Mouse (Mus musculus) forebrain, embryonic 11.5 days (tissue): ENCODE measurements around the gene Pwp2. TPM values are rescaled to one million over a fixed set of nuclear protein-coding genes. Genes with fewer than 3 reads are reported as not detected.

Source experiments
- ATAC-seq: fragments of 200-750 bp; cut with Nextera tagmentation; replicated peaks from 2 replicates; pipeline ENCODE4 v1.8.0; 2017; ENCODE audit warnings: moderate TSS enrichment; ENCODE audit not compliant: low FRiP score
- DNase-seq: peaks from one replicate; pipeline ENCODE4 v3.0.0-alpha.2; 2017; ENCODE audit warnings: low spot score
- H3K27ac ChIP-seq: fragments of 300-500 bp; sonication (generic); 2 replicates; pipeline ENCODE4 v1.5.1; 2014; ENCODE audit warnings: low read depth, low read length
- H3K27me3 ChIP-seq: fragments of 300-500 bp; sonication (generic); 2 replicates; pipeline ENCODE4 v1.6.1; 2014; ENCODE audit warnings: mild to moderate bottlenecking, low read length, mixed read lengths; ENCODE audit not compliant: control insufficient read depth, insufficient read depth
- H3K36me3 ChIP-seq: fragments of 300-500 bp; sonication (generic); 2 replicates; pipeline ENCODE4 v1.6.1; 2014; ENCODE audit warnings: mild to moderate bottlenecking, low read length, moderate library complexity, mixed read lengths; ENCODE audit not compliant: control insufficient read depth, insufficient read depth
- H3K4me1 ChIP-seq: fragments of 300-500 bp; sonication (generic); replicated peaks from 2 replicates; pipeline ENCODE4 v1.6.1; 2014; ENCODE audit warnings: low read length, mixed read lengths; ENCODE audit not compliant: control insufficient read depth, insufficient read depth
- H3K4me2 ChIP-seq: fragments of 300-500 bp; sonication (generic); 2 replicates; pipeline ENCODE4 v1.6.1; 2014; ENCODE audit warnings: low read depth, mild to moderate bottlenecking, low read length, moderate library complexity, mixed read lengths; ENCODE audit not compliant: severe bottlenecking
- H3K4me3 ChIP-seq: fragments of 300-500 bp; sonication (generic); 2 replicates; pipeline ENCODE4 v1.5.1; 2014; ENCODE audit warnings: low read depth, low read length
- H3K9ac ChIP-seq: fragments of 300-500 bp; sonication (generic); 2 replicates; pipeline ENCODE4 v1.6.1; 2014; ENCODE audit warnings: low read length
- H3K9me3 ChIP-seq: fragments of 300-500 bp; sonication (generic); 2 replicates; pipeline ENCODE4 v1.6.1; 2016; ENCODE audit warnings: low read length, mixed read lengths; ENCODE audit not compliant: control insufficient read depth
- WGBS: fragments of 180-500 bp; shearing (Covaris S2); extraction: QIAGEN DNeasy Blood & Tissue Kit; methylation state at CpG from one replicate; pipeline ENCODE4 v1.1.7; 2014; 5-methylcytosine and 5-hydroxymethylcytosine counted together
- polyA plus RNA-seq: library from polyadenylated mRNA; unstranded; fragments of >200 nt; fragmentation: Nextera tagmentation; extraction: Ambion mirVana; gene quantifications from 2 replicates; pipeline ENCODE4 v1.2.1, GENCODE M21; 2014

Pwp2 gene
- polyA plus RNA-seq, 1 experiment from 2014 or later: 23.7 TPM

DNA sequence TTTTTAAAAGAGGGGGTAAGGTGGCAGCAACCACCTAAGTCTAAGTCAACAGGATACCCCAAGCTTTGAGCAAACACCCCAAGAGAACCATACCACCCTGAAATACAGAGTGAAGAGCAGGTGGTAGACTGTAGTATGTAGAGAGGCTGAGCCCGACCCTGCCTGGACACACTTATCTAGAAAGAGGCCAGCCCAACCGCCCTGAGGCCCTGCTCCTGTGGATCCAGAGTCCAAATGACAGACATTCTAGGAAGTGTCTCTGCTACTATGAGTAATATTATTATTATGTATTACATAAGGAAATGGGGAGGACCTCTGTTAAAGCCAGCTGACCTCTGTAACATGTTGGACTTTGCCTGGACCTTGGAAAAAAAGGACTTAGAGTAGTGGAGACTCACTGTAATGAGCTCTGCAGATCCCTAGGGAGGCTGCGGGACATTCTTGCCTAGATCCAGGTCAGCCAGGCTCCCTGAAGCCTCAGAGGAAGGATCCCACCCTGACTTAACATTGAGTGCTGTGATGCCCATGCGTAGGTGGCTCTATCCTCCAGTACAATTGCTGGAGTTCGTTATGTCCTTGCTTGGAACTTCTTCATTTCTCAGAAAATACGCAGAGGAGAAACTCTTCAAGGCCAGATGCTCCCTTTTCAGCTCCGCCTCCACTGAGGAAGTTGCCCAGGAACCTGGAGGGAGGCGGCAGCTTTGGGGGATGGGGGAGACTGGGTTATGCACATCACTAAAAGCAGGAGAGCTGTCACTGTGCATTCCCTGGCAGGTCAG is 41.0 kb downstream of the Pwp2 start:
- no peak overlapping the region for H3K27ac ChIP-seq
- 61% methylated on average over 8 of the region's 8 CpGs for WGBS
- no peak for ATAC-seq

DNA sequence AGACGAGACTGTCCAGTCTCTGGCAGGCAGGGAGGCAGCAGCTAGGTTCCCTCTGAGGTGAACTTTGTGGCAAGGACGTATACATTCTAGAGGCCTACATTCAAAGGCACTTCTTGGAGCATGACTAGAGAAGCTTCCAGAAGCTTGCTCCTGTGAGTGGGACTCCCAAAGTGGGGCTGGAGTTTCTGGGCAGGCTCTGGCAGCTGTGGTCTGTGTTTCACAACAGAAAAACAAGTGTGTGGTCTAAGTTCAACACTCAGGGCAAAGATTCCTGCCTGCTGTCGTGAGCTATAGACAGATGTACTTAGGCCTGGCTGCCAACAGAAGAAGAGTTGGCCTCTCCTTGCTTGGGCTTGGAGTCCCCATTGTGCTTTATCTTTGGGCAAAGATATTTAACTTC is 44.1 kb downstream of the Pwp2 start:
- 86% methylated on average over 3 of the region's 3 CpGs for WGBS
- peak; percentile 30 for DNase-seq
- H3K27me3 ChIP-seq: no peaks in the 10 kb centered on the region
- no peak overlapping the region for H3K27ac ChIP-seq
- no peak for ATAC-seq
- H3K4me2 ChIP-seq: no peak overlapping the region
- no peaks in the 10 kb centered on the region for H3K4me1 ChIP-seq
- no peak overlapping the region for H3K4me3 ChIP-seq
- no peaks in the 10 kb centered on the region for H3K9me3 ChIP-seq
- no peaks in the 10 kb centered on the region for H3K36me3 ChIP-seq
- no peak overlapping the region for H3K9ac ChIP-seq

More for the DNA sequence above, 41.0 kb downstream of the Pwp2 start:
- Histone ChIP-seq H3K9ac (no peak overlapping the region), H3K4me2 (no peak overlapping the region), H3K4me1 (no peaks in the 10 kb centered on the region), H3K9me3 (no peaks in the 10 kb centered on the region), H3K36me3 (no peaks in the 10 kb centered on the region), H3K4me3 (no peak overlapping the region), H3K27me3 (no peaks in the 10 kb centered on the region)
- no peak for DNase-seq

DNA sequence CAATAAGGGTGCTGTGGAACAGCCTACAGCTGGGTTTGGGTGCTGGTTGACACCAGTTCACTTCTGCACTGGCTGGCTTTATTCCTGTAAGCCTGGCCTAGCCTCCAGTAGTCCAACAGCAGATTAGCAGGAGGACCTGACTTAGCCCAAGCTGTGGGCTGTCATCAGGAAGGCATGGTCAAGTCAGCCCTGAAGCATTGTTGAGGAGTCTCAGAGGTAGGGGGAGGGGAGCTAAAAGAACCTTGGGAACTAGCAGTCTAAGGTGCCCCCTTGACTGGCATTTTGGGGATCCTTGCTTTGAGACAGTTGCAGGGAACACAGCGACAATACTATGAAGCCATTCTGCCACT is 44.7 kb downstream of the Pwp2 start:
- Histone ChIP-seq H3K4me2 (no peak overlapping the region), H3K27ac (no peak overlapping the region), H3K4me1 (0 out of 2 replicates have a peak, but pooled peaks cover 1% of the 10 kb centered on the region), H3K9ac (no peak overlapping the region), H3K27me3 (no peaks in the 10 kb centered on the region), H3K36me3 (no peaks in the 10 kb centered on the region), H3K4me3 (no peak overlapping the region), H3K9me3 (no peaks in the 10 kb centered on the region)
- 94% methylated on average over 1 of the region's 1 CpGs for WGBS
- DNase-seq (peak; percentile 31), ATAC-seq (no peak)

DNA sequence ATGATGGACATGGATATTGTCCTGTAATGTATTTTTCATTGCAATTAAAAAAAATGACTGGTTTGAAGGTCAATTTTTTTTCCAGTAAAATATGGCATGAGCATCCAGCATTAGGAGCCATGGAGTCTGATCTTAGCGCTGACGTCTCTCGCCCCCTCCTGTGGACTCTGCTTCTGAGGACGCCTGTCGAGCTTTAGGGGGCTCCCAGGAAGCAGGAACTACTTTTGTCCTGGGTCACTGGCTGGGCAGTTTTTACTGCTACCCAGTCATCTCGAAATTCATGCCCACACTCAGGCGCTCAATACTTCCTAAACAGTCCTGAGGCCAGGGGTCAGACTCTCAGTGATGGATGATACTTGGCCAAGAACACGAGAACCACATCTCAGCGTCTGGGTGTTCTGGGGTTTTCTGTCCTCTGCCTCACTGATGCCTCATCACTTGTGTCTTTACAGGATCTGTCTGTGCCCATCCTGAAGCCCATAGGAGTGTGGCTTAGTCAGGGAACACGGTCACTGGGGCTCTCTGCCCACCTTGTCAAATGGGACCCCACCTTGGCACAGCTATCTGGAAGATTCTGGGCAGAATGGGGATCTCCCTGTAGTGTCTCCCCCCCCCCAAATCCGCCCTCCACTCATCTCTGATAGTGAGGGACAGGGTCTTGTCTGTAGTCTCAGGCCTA is 45.2 kb downstream of the Pwp2 start:
- no peaks in the 10 kb centered on the region for H3K36me3 ChIP-seq
- ATAC-seq: no peak
- no peak overlapping the region for H3K9ac ChIP-seq
- H3K4me3 ChIP-seq: no peak overlapping the region
- H3K4me1 ChIP-seq: peaks cover 1% of the 10 kb centered on the region; the same call in 1 of the 2 replicates
- no peaks in the 10 kb centered on the region for H3K27me3 ChIP-seq
- WGBS: 84% methylated on average over 11 of the region's 11 CpGs
- H3K27ac ChIP-seq: no peak overlapping the region
- no peaks in the 10 kb centered on the region for H3K9me3 ChIP-seq
- peak; percentile 25 for DNase-seq
- no peak overlapping the region for H3K4me2 ChIP-seq

DNA sequence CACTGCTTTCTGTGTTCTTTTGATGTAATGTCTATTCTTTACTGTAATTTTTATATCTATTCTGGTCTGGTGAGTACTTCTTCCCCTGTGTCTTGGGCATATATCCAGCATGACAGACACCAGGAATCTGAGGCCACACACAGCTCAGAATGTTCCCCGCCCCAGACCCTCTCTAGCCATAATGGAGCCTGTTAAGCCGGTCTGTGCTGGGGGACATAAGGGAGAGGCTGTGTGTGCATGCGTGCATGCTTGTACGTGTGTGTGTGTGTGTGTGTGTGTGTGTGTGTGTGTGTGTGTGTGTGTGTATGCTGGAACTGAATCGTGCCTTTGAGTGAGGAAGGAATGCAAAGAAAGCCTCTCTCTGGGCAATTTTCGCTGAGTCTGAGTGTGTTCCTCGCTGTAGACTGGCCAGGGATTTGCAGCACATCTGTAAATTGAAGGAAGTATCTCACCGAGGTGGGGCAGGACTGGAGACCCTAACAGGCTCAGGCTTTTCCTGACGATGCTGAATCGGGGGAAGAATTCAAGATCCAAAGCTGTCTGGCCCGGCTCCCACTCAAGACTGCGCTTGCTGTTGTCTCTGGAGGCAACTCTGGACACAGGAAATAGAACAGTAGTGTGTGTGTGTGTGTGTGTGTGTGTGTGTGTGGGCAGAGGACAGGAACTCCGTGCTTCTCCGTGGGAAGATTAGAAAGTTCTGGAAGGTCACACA is 46.0 kb downstream of the Pwp2 start:
- H3K4me1 ChIP-seq: peaks cover 1% of the 10 kb centered on the region; the same call in 1 of the 2 replicates
- no peak overlapping the region for H3K4me3 ChIP-seq
- no peaks in the 10 kb centered on the region for H3K27me3 ChIP-seq
- WGBS: 72% methylated on average over 14 of the region's 14 CpGs
- H3K36me3 ChIP-seq: no peaks in the 10 kb centered on the region
- H3K27ac ChIP-seq: no peak overlapping the region
- H3K4me2 ChIP-seq: no peak overlapping the region
- no peak overlapping the region for H3K9ac ChIP-seq
- ATAC-seq: no peak
- DNase-seq: peak; percentile 49
- no peaks in the 10 kb centered on the region for H3K9me3 ChIP-seq

- H3K27me3 ChIP-seq: no peaks in the 10 kb centered on the region
- no peak for ATAC-seq
- 85% methylated on average over 3 of the region's 3 CpGs for WGBS
Measured at GRCm38 (mm10) chr10:78137191-78137590, 47.8 kb downstream of the Pwp2 start.

GRCm38 (mm10) chr10:78135947-78136346 is 49.0 kb downstream of the Pwp2 start:
- Histone ChIP-seq H3K9ac (no peak overlapping the region), H3K4me1 (peaks cover 1% of the 10 kb centered on the region; the same call in 1 of the 2 replicates), H3K4me3 (no peak overlapping the region), H3K4me2 (no peak overlapping the region), H3K27ac (no peak overlapping the region), H3K9me3 (no peaks in the 10 kb centered on the region), H3K36me3 (no peaks in the 10 kb centered on the region), H3K27me3 (no peaks in the 10 kb centered on the region)
- DNase-seq (peak; percentile 36), ATAC-seq (no peak)
- 86% methylated on average over 5 of the region's 5 CpGs for WGBS

More at GRCm38 (mm10) chr10:78137191-78137590, 47.8 kb downstream of the Pwp2 start:
- no peaks in the 10 kb centered on the region for H3K36me3 ChIP-seq
- H3K9me3 ChIP-seq: no peaks in the 10 kb centered on the region
- H3K4me2 ChIP-seq: no peak overlapping the region
- H3K4me1 ChIP-seq: peaks cover 1% of the 10 kb centered on the region; the same call in 1 of the 2 replicates
- no peak overlapping the region for H3K9ac ChIP-seq
- H3K4me3 ChIP-seq: no peak overlapping the region
- H3K27ac ChIP-seq: no peak overlapping the region
- peak; percentile 35 for DNase-seq

DNA sequence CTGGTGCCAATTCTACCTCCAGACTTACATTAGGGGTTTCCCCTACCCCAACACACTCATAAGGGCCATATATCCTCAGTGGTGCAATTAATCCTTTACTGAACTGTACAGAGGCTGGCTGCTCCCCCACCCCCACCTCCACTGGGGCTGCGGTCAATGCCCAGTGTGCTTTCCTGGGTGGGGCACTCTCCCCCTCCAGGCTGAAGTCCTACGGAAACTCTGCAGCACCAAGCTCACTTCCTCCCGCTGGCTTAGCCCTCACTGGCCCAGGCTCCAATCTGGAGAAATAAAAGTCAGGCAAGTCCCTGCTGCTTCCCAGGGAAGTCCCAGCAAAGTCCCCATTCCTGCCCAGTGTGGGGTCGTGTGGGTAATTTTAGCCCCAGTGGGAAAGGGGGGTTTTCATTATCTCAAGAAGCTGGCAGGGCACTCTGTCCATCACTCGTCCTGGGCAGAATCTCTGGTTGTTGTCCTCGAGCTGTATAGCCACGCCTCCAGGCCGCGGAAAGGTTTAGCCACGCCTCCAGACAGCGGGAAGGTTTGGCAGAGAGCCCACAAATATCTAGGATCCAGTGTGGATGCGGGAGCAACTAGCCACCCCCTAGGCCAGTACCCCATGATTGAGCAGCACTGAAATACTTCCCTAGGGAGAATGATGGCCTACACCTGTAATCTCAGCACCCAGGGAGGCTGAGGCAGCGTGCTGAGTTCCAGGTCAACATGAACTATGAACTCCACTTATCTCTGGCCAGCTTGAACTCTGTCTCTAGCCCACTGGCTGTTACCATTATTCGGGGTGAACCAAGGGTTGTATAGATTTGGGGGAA is 49.8 kb downstream of the Pwp2 start:
- Histone ChIP-seq H3K36me3 (no peaks in the 10 kb centered on the region), H3K4me3 (no peak overlapping the region; the same call in 1 of the 2 replicates), H3K4me2 (peak overlapping the region; percentile 34), H3K9me3 (no peaks in the 10 kb centered on the region), H3K9ac (peak overlapping the region; percentile 32; the same call in 1 of the 2 replicates), H3K27ac (no peak overlapping the region), H3K4me1 (peaks cover 1% of the 10 kb centered on the region; the same call in 1 of the 2 replicates), H3K27me3 (no peaks in the 10 kb centered on the region)
- peak; percentile 73 for DNase-seq
- 14% methylated on average over 14 of the region's 14 CpGs for WGBS
- ATAC-seq: peak; percentile 49
